Mouse (Mus musculus) limb, embryonic 14.5 days (tissue): ENCODE results near the gene Apol6. TPM values are rescaled to one million over a fixed set of nuclear protein-coding genes. Genes with fewer than 3 reads are reported as not detected.

Source experiments
- ATAC-seq: fragments of 200-750 bp; cut with Nextera tagmentation; 2 replicates; pipeline ENCODE4 v1.8.0; 2017; ENCODE audit warnings: low read depth, moderate number of reproducible peaks, moderate TSS enrichment; ENCODE audit not compliant: low FRiP score
- DNase-seq: peaks from one replicate; pipeline ENCODE4 v3.0.0-alpha.2; 2015; ENCODE audit warnings: low spot score
- H3K27ac ChIP-seq: fragments of 300-500 bp; sonication (generic); replicated peaks from 2 replicates; pipeline ENCODE4 v1.5.1; 2014; ENCODE audit warnings: low read depth, mild to moderate bottlenecking, low read length, moderate library complexity, mixed read lengths
- H3K27me3 ChIP-seq: fragments of 300-500 bp; sonication (generic); 2 replicates; pipeline ENCODE4 v1.6.1; 2014; ENCODE audit warnings: low read length, mixed read lengths; ENCODE audit not compliant: control insufficient read depth, insufficient read depth
- H3K36me3 ChIP-seq: fragments of 300-500 bp; sonication (generic); 2 replicates; pipeline ENCODE4 v1.6.1; 2014; ENCODE audit warnings: mild to moderate bottlenecking, low read length, moderate library complexity, mixed read lengths; ENCODE audit not compliant: control insufficient read depth, insufficient read depth
- H3K4me1 ChIP-seq: fragments of 300-500 bp; sonication (generic); 2 replicates; pipeline ENCODE4 v1.6.1; 2014; ENCODE audit warnings: antibody characterized with exemption, low read length, mixed read lengths; ENCODE audit not compliant: control insufficient read depth, insufficient read depth
- H3K4me2 ChIP-seq: fragments of 300-500 bp; sonication (generic); replicated peaks from 2 replicates; pipeline ENCODE4 v1.6.1; 2014; ENCODE audit warnings: low read depth, mild to moderate bottlenecking, low read length, moderate library complexity; ENCODE audit not compliant: severe bottlenecking
- H3K4me3 ChIP-seq: fragments of 300-500 bp; sonication (generic); replicated peaks from 2 replicates; pipeline ENCODE4 v1.5.1; 2014; ENCODE audit warnings: low read length
- H3K9ac ChIP-seq: fragments of 300-500 bp; sonication (generic); 2 replicates; pipeline ENCODE4 v1.6.1; 2014; ENCODE audit warnings: mild to moderate bottlenecking, low read depth, low read length, moderate library complexity; ENCODE audit not compliant: severe bottlenecking
- H3K9me3 ChIP-seq: fragments of 300-500 bp; sonication (generic); 2 replicates; pipeline ENCODE4 v1.6.1; 2016; ENCODE audit warnings: low read length; ENCODE audit not compliant: control insufficient read depth
- POLR2A ChIP-seq: fragments of 200-500 bp; IDR thresholded peaks from 2 replicates; pipeline ENCODE4 v1.8.0; 2012; ENCODE audit warnings: inconsistent platforms, mild to moderate bottlenecking, moderate library complexity, borderline replicate concordance; ENCODE audit not compliant: insufficient read depth, insufficient read length; ENCODE audit errors: extremely low read depth
- WGBS: fragments of 180-500 bp; shearing (Covaris S2); extraction: QIAGEN DNeasy Blood & Tissue Kit; methylation state at CpG from one replicate; pipeline ENCODE4 v1.1.7; 2014; 5-methylcytosine and 5-hydroxymethylcytosine counted together
- polyA plus RNA-seq, 2 experiments: library from polyadenylated mRNA; depleted of rRNA in 1 of 2; stranded (reverse) in 1 of 2; unstranded in 1 of 2; fragments of >200 nt; fragmentation: Nextera tagmentation in 1 of 2; extraction: Ambion mirVana in 1 of 2; gene quantifications; 2 replicates each; pipeline versions ENCODE4 v1.2.1 to v1.2.3; 2012 to 2014

Gene Apol6
- polyA plus RNA-seq, 2 experiments = 0.49 TPM; not detected in 1

DNA sequence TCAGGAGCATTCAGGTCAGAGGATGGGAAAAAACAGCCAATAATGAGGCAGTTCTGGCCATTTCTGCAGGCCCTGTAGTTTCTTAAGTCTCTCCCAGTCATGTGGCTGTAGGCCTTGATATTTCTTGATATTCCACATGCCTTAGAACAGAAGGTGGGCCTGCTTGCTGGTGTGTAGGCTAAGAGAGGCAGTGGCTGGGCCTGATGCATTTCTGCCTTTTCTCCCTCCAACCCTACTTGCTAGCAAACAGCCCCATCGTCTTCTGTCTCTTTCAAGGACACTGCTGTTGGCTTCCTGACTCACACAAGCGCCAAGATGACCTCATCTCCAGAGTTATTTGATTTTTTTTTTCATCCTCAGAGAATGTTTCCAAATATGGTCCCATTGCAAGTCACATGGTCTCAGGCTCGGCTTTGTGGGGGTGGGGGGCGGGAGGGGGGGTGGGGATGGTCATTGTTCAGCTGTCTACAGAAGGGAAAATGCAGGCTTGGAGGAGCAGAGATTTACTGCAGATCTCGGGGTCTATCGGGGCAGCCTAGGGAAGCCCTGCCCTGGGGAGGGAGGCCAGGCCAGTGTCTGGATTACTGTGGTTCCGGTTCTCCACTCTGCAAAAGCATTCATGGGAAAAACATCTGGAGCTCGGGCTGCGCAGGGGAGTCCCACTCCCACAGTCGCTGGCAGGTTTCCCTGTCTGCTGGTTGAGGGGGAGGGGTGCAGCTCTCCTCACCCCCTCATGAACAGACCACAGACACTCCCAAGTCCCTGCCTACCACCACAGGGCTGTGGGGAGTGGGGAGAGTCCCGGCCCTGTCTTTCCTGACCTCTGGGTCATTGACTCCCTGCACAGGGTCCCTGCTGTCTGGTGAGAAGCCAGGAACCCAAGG is 7.0 kb upstream of the Apol6 start:
- WGBS = 12% methylated on average over 11 of the region's 11 CpGs
- ATAC-seq = peak; percentile 91
- DNase-seq = peak; percentile 96
- Histone ChIP-seq H3K36me3 (no peaks in the 10 kb centered on the region), H3K9ac (peak overlapping the region; percentile 22; the same call in 1 of the 2 replicates), H3K4me3 (no peak overlapping the region), H3K4me1 (peaks cover 48% of the 10 kb centered on the region), H3K4me2 (peak overlapping the region; percentile 28), H3K27ac (peak overlapping the region; percentile 96), H3K27me3 (no peaks in the 10 kb centered on the region), H3K9me3 (no peaks in the 10 kb centered on the region)
- TF ChIP-seq POLR2A = no peak

DNA sequence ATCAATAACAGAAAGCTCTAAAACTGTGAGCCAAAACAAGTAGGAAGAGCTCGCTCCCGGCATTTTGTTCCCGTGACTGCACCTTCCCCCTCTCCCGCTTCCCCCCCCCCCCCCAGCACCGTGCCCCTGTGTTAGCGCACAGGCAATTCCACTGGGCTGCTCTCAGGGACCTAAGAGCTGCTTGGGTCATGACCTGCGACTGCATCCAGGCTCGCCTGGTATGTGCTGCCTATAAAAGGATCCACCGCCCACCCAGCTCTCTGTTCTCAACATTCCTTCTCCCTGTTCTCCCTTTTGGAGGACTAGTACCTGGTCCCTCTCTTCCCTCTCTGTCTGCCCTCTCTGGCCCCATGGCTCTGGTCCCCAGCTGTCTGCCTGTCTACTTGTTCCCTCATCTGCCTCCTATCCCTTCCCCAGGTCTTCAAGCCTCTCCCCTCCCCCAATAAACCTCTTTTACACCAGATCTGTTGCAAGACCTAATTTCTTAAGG is 5.3 kb upstream of the Apol6 start:
- DNase-seq (no peak), ATAC-seq (no peak)
- Histone ChIP-seq H3K4me2 (no peak overlapping the region), H3K36me3 (no peaks in the 10 kb centered on the region), H3K4me1 (peaks cover 48% of the 10 kb centered on the region), H3K9ac (no peak overlapping the region), H3K9me3 (no peaks in the 10 kb centered on the region), H3K27me3 (no peaks in the 10 kb centered on the region), H3K27ac (no peak overlapping the region), H3K4me3 (no peak overlapping the region)
- 58% methylated on average over 8 of the region's 9 CpGs for WGBS
- no peak for TF ChIP-seq POLR2A

DNA sequence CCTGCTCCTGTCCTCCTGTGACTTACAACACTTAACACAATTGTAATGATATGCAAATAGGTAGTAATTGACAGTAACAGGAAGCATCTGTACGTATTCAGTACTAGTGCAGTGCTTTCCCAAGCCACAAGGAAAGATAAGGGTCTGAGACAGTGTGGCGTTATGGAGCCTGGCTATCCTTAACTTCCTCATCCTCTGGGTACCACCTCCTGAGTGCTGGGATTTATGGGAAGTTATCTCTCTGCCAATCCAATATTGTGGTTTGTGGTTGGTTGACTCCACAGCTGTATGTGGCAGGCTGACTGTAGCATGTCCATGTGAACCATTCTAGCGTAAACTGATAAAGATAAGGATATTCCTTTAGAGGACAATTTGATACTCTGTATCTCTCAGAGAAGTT is 3.7 kb upstream of the Apol6 start:
- WGBS = 84% methylated on average over 3 of the region's 3 CpGs
- Histone ChIP-seq H3K9ac (no peak overlapping the region), H3K4me3 (no peak overlapping the region), H3K4me1 (peaks cover 41% of the 10 kb centered on the region), H3K36me3 (no peaks in the 10 kb centered on the region), H3K27me3 (no peaks in the 10 kb centered on the region), H3K27ac (no peak overlapping the region), H3K9me3 (no peaks in the 10 kb centered on the region), H3K4me2 (no peak overlapping the region)
- ATAC-seq = no peak
- TF ChIP-seq POLR2A = no peak
- DNase-seq = no peak

DNA sequence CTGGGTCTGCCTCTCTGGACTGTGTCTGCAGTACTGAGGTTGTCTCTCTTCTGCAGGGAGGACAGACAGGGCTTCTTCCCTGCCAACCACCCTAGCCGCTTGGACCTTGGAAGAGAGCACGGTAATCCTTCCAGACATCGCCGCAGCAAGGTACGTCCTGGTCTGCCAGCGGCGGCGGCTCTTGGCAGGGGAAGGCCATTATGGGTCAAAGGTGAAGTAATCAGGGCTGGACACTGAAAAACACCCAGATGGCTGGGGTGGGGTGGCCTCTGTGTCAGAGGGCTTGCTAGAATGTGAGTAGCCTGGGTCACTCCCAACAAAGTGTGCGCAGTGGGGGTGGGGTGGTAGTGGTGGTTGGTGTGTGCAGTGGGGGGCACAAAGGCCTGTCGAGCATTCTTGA is 1.1 kb downstream of the Apol6 start:
- Histone ChIP-seq H3K4me1 (no peaks in the 10 kb centered on the region; the same call in 1 of the 2 replicates), H3K4me3 (no peak overlapping the region), H3K4me2 (no peak overlapping the region), H3K27me3 (no peaks in the 10 kb centered on the region), H3K27ac (no peak overlapping the region), H3K9ac (no peak overlapping the region), H3K9me3 (no peaks in the 10 kb centered on the region), H3K36me3 (no peaks in the 10 kb centered on the region)
- ATAC-seq (no peak), DNase-seq (no peak)
- WGBS = 34% methylated on average over 10 of the region's 10 CpGs
- no peak for TF ChIP-seq POLR2A

DNA sequence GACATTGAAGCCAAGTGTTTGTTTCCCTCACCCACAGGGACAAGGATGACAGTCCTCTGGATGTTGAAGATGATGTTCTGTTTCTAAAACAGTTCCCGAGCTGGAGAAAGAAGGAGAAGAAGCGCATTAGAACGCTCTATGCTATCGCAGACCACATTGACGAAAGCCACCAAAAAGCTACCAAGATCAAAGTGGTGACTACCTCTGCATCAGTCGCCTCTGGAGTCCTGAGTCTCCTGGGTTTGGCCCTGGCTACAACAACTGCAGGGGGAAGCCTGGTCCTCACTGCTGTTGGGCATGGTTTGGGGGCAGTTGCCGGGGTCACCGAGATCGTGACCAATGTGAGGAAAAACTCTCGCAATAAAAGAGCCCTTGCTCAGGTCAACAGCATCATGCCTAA is 6.0 kb downstream of the Apol6 start, which contains the start of gene Mb:
Gene Mb, minus strand, starts transcription at position 101 of the 400 bp plus-strand sequence.
- ATAC-seq (no peak), DNase-seq (no peak)
- WGBS = 90% methylated on average over 10 of the region's 10 CpGs
- Histone ChIP-seq H3K4me2 (no peak within 1 kb of the TSS), H3K9ac (no peak within 1 kb of the TSS), H3K27ac (no peak within 1 kb of the TSS), H3K36me3 (no peaks in the 10 kb centered on the region), H3K4me3 (no peak within 1 kb of the TSS), H3K4me1 (no peaks in the 10 kb centered on the region), H3K27me3 (no peaks in the 10 kb centered on the region), H3K9me3 (no peaks in the 10 kb centered on the region)
- no peak for TF ChIP-seq POLR2A
